Mouse (Mus musculus) stomach, postnatal 0 days (tissue): ENCODE measurements at regions not wholly inside any gene's neighbourhood (a gene's known extent, or its start where the extent isn't known, plus 50 kb on each side); places are given as distances from the start of the nearest gene placed in this dataset.

ENCODE experiments used
- CTCF ChIP-seq: IDR thresholded peaks from 2 replicates; pipeline ENCODE4 v1.5.1; 2016; ENCODE audit warnings: antibody characterized with exemption, low read depth, mild to moderate bottlenecking, moderate library complexity
- EP300 ChIP-seq: optimal IDR thresholded peaks from 2 replicates; pipeline ENCODE3; 2016; ENCODE audit warnings: antibody characterized with exemption

GRCm38 (mm10) chr13:30083949-30084348 lies 52.3 kb upstream of the Mboat1 start:
- no peak for TF ChIP-seq EP300
- no peak for TF ChIP-seq CTCF
